ENCODE assay signal across 18 mouse cellular contexts in genomic region chr17:27851076-27851475, GRCm38 (mm10). TPM values are rescaled to one million over a fixed set of nuclear protein-coding genes. Genes with fewer than 3 reads are reported as not detected.
A peak's percentile ranks its signal among the peaks of the same experiment; 100 is the strongest.
DNase-seq lines count a peak whose midpoint lies in the region; ATAC-seq and TF ChIP-seq lines count a peak whose summit lies in the region.
"Had no signal": no experiment of that assay in that cellular context is flagged by ENCODE, and none has a peak within 500 bp of the region (broad histone marks: within the 10 kb centered on the region; RNA-seq: fewer than 3 reads in every experiment).

No protein-coding gene starts in this region.

- intact Hi-C loops in heart, postnatal 10 days (cut with DNase I) = no loop called here

- no peak overlapping the region for H3K4me3 ChIP-seq in heart, embryonic 10.5 days
- no peak overlapping the region for H3K4me3 ChIP-seq in CH12.LX (replicated peaks in 1 of 3; ENCODE audit: low read depth in 2 of 3, low read length in 2 of 3, poor library complexity in 1 of 3)
- no peak overlapping the region for H3K4me3 ChIP-seq in midbrain, embryonic 13.5 days (replicated peaks)
- H3K4me3 ChIP-seq: hindbrain, embryonic 12.5 days; intestine, embryonic 15.5 days; limb, embryonic 10.5 days; myocyte had no signal

- in situ Hi-C loops in CH12.LX (cut with MboI; ENCODE audit: low pct_ligation_motif_present, low pct_unique_long_range_greater_than_20kb, low sequenced_read_pairs) = no loop called here

- no peak for ATAC-seq in midbrain, embryonic 13.5 days
- ATAC-seq: activated CD4-positive, CD25-positive, alpha-beta regulatory T cell, adult 4 months; forebrain, postnatal 0 days; intestine, embryonic 15.5 days had no signal

- TF ChIP-seq RAD21 in CH12.LX (IDR thresholded peaks at IDR 0.05; ENCODE audit: low read depth, low read length) = no peak

- no peak for TF ChIP-seq POLR2A in CH12.LX (IDR thresholded peaks at IDR 0.05; ENCODE audit: low read depth, low read length)

- dilution Hi-C loops in CH12.LX (cut with MboI; ENCODE audit: extremely low pct_ligation_motif_present, extremely low pct_unique_long_range_greater_than_20kb, low sequenced_read_pairs) = no loop called here

- H3K4me1 ChIP-seq in heart, embryonic 10.5 days = peaks cover 9% of the 10 kb centered on the region; the same call in 1 of the 2 replicates
- H3K4me1 ChIP-seq in CH12.LX (ENCODE audit: control insufficient read depth in 1 of 2, insufficient read depth in 2 of 2) = peaks cover 4 to 11% of the 10 kb centered on the region in 2 experiments; a peak in 2 of 4 replicates
- no peaks in the 10 kb centered on the region for H3K4me1 ChIP-seq in midbrain, embryonic 13.5 days (replicated peaks)
- H3K4me1 ChIP-seq: hindbrain, embryonic 12.5 days; intestine, embryonic 15.5 days; limb, embryonic 10.5 days had no signal

- TF ChIP-seq EP300 in CH12.LX (IDR thresholded peaks at IDR 0.05; ENCODE audit: low read length) = no peak

- H3K27ac ChIP-seq in heart, embryonic 10.5 days = 0 out of 2 replicates have a peak overlapping the region, but pooled peaks have one; percentile 22
- H3K27ac ChIP-seq in CH12.LX (ENCODE audit: insufficient read depth, low read depth) = no peak overlapping the region
- H3K27ac ChIP-seq in midbrain, embryonic 13.5 days = no peak overlapping the region
- H3K27ac ChIP-seq: hindbrain, embryonic 12.5 days; intestine, embryonic 15.5 days; limb, embryonic 10.5 days had no signal

- DNase-seq in heart, embryonic 10.5 days (ENCODE audit: low spot score) = no peak
- DNase-seq in heart, adult 8-10 months (ENCODE audit: low spot score) = no peak
- peak; percentile 17 for DNase-seq in CH12.LX (ENCODE audit: extremely low read depth)
- peak; percentile 70 for DNase-seq in adrenal gland, postnatal 14 days
- peak; percentile 28 to 34 for DNase-seq in heart, postnatal 10 days
- DNase-seq in lung, adult 18-20 months = no peak
- DNase-seq: cerebellum, adult 11 months; embryo, embryonic 11 days; forebrain, postnatal 0 days; kidney, postnatal 14 days; lung, embryonic 14.5 days; thymus, adult 18-20 months had no signal

- H3K4me2 ChIP-seq in CH12.LX (ENCODE audit: insufficient read depth, low read depth, poor library complexity, severe bottlenecking) = no peak overlapping the region
- H3K4me2 ChIP-seq in midbrain, embryonic 13.5 days (replicated peaks) = no peak overlapping the region
- H3K4me2 ChIP-seq: hindbrain, embryonic 12.5 days; intestine, embryonic 15.5 days; lung, embryonic 14.5 days had no signal

- 38% methylated on average over 3 of the region's 3 CpGs for WGBS in heart, embryonic 10.5 days
- 87% methylated on average over 3 of the region's 3 CpGs for WGBS in midbrain, embryonic 13.5 days

- TF ChIP-seq CTCF in CH12.LX (conservative IDR thresholded peaks at IDR 0.05 in 1 of 2, IDR thresholded peaks at IDR 0.05 in 1 of 2; ENCODE audit: low read depth in 2 of 2, low read length in 2 of 2) = no peak

- no peaks in the 10 kb centered on the region for H3K27me3 ChIP-seq in heart, embryonic 10.5 days (ENCODE audit: insufficient read depth, poor library complexity, severe bottlenecking)
- H3K27me3 ChIP-seq in CH12.LX (replicated peaks) = no peaks in the 10 kb centered on the region
- H3K27me3 ChIP-seq in midbrain, embryonic 13.5 days = no peaks in the 10 kb centered on the region
- H3K27me3 ChIP-seq: hindbrain, embryonic 12.5 days; intestine, embryonic 15.5 days had no signal

- H3K36me3 ChIP-seq in heart, embryonic 10.5 days = peaks cover 79% of the 10 kb centered on the region
- H3K36me3 ChIP-seq in CH12.LX (replicated peaks in 1 of 2; ENCODE audit: control insufficient read depth in 1 of 2, insufficient read depth in 1 of 2, low read length in 1 of 2) = peaks cover 51 to 81% of the 10 kb centered on the region in 2 experiments
- peaks cover 81% of the 10 kb centered on the region for H3K36me3 ChIP-seq in midbrain, embryonic 13.5 days

- no peaks in the 10 kb centered on the region for H3K9me3 ChIP-seq in heart, embryonic 10.5 days
- no peaks in the 10 kb centered on the region for H3K9me3 ChIP-seq in CH12.LX (replicated peaks; ENCODE audit: low read length)
- no peaks in the 10 kb centered on the region for H3K9me3 ChIP-seq in midbrain, embryonic 13.5 days
- H3K9me3 ChIP-seq: hindbrain, embryonic 12.5 days; intestine, embryonic 15.5 days; limb, embryonic 10.5 days had no signal

- H3K9ac ChIP-seq in CH12.LX (ENCODE audit: insufficient read depth, low read depth) = no peak overlapping the region
- H3K9ac ChIP-seq in midbrain, embryonic 13.5 days (replicated peaks) = no peak overlapping the region
- H3K9ac ChIP-seq: forebrain, postnatal 0 days; hindbrain, embryonic 12.5 days; intestine, embryonic 15.5 days; lung, embryonic 14.5 days had no signal

- H3K79me2 ChIP-seq in CH12.LX (replicated peaks; ENCODE audit: control insufficient read depth, extremely low read depth, insufficient read depth, poor library complexity, severe bottlenecking) = no peaks in the 10 kb centered on the region; the same call in 1 of the 2 replicates

TF ChIP-seq in CH12.LX, 34 proteins besides CTCF, POLR2A, EP300 and RAD21:
- TF ChIP-seq GABPA (IDR thresholded peaks at IDR 0.05; ENCODE audit: insufficient replicate concordance, low read depth, low read length) (no peak), USF1 (IDR thresholded peaks at IDR 0.05; ENCODE audit: low read depth, low read length) (no peak), MEF2A (IDR thresholded peaks at IDR 0.05; ENCODE audit: borderline replicate concordance, low read depth, low read length) (peak; percentile 76)

RNA-seq across cellular contexts. Expression of gene Uhrf1bp1, which starts 5.2 kb away (rescaled TPM):
- polyA plus RNA-seq in heart, embryonic 10.5 days (2016; fragmentation: Nextera tagmentation; extraction: Ambion mirVana) = 5.0 and 6.2 TPM in 2 replicates
- total RNA-seq in heart, adult 8-10 months (2022) = 10 to 100 TPM; 15.6 to 19.5 (median 17.7) TPM
- total RNA-seq in CH12.LX (2012; rRNA removed) (9.8 and 13.1 TPM in 2 replicates), CH12.LX (2014; rRNA removed) (5.7 and 6.0 TPM in 2 replicates)
- 12.2 and 13.6 TPM in 2 replicates for polyA plus RNA-seq in CH12.LX (2012; ENCODE audit: insufficient read length, low read depth)
- total RNA-seq in adrenal gland, postnatal 14 days (2021) = 24.4 and 29.9 TPM in 2 replicates
- 10 to 100 TPM; 16.5 to 22.1 TPM for total RNA-seq in heart, postnatal 10 days (2021)
- 6.6 and 7.3 TPM in 2 replicates for polyA plus RNA-seq in midbrain, embryonic 13.5 days (2015; fragmentation: Nextera tagmentation; extraction: Ambion mirVana)

RNA-seq across cellular contexts. Expression of gene Snrpc, which starts 13.1 kb away (rescaled TPM):
- 266 and 331 TPM in 2 replicates for polyA plus RNA-seq in heart, embryonic 10.5 days (2016; fragmentation: Nextera tagmentation; extraction: Ambion mirVana)
- total RNA-seq in heart, adult 8-10 months (2022) = 10 to 100 TPM; 39.9 to 48.3 (median 47.0) TPM
- total RNA-seq in CH12.LX (2012; rRNA removed) (154 and 173 TPM in 2 replicates), CH12.LX (2014; rRNA removed) (165 and 171 TPM in 2 replicates)
- polyA plus RNA-seq in CH12.LX (2012; ENCODE audit: insufficient read length, low read depth) = 184 and 194 TPM in 2 replicates
- 93.1 and 94.6 TPM in 2 replicates for total RNA-seq in adrenal gland, postnatal 14 days (2021)
- 10 to 100 TPM; 82.0 to 85.1 TPM for total RNA-seq in heart, postnatal 10 days (2021)
- polyA plus RNA-seq in midbrain, embryonic 13.5 days (2015; fragmentation: Nextera tagmentation; extraction: Ambion mirVana) = 304 and 309 TPM in 2 replicates

RNA-seq across cellular contexts. Expression of gene D17Wsu92e, which starts 30.6 kb away (rescaled TPM):
- 11.9 and 17.2 TPM in 2 replicates for polyA plus RNA-seq in heart, embryonic 10.5 days (2016; fragmentation: Nextera tagmentation; extraction: Ambion mirVana)
- total RNA-seq in heart, adult 8-10 months (2022) = 100 to 1,000 TPM; 150 to 171 (median 156) TPM
- 44.2 and 46.4 TPM in 2 replicates for total RNA-seq in CH12.LX (2012; rRNA removed)
- total RNA-seq in CH12.LX (2014; rRNA removed) = 33.1 and 34.9 TPM in 2 replicates
- polyA plus RNA-seq in CH12.LX (2012; ENCODE audit: insufficient read length, low read depth) = 70.8 and 73.5 TPM in 2 replicates
- 142 and 151 TPM in 2 replicates for total RNA-seq in adrenal gland, postnatal 14 days (2021)
- 100 to 1,000 TPM; 109 to 112 TPM for total RNA-seq in heart, postnatal 10 days (2021)
- 9.6 and 9.7 TPM in 2 replicates for polyA plus RNA-seq in midbrain, embryonic 13.5 days (2015; fragmentation: Nextera tagmentation; extraction: Ambion mirVana)

RNA-seq across cellular contexts. Expression of gene Anks1, which starts 58.0 kb away (rescaled TPM):
- 9.2 and 10.4 TPM in 2 replicates for polyA plus RNA-seq in heart, embryonic 10.5 days (2016; fragmentation: Nextera tagmentation; extraction: Ambion mirVana)
- total RNA-seq in heart, adult 8-10 months (2022) = 10 to 100 TPM; 52.9 to 62.0 (median 57.6) TPM
- total RNA-seq in CH12.LX (2012; rRNA removed) (9.0 and 9.3 TPM in 2 replicates), CH12.LX (2014; rRNA removed) (5.1 and 5.8 TPM in 2 replicates)
- 8.2 and 9.3 TPM in 2 replicates for polyA plus RNA-seq in CH12.LX (2012; ENCODE audit: insufficient read length, low read depth)
- 25.7 and 31.8 TPM in 2 replicates for total RNA-seq in adrenal gland, postnatal 14 days (2021)
- 10 to 100 TPM; 64.7 to 68.0 TPM for total RNA-seq in heart, postnatal 10 days (2021)
- 67.3 and 70.5 TPM in 2 replicates for polyA plus RNA-seq in midbrain, embryonic 13.5 days (2015; fragmentation: Nextera tagmentation; extraction: Ambion mirVana)

RNA-seq across cellular contexts. Expression of gene Taf11, which starts 58.6 kb away (rescaled TPM):
- polyA plus RNA-seq in heart, embryonic 10.5 days (2016; fragmentation: Nextera tagmentation; extraction: Ambion mirVana) = 52.5 and 64.0 TPM in 2 replicates
- 10 to 100 TPM; 22.9 to 24.7 (median 23.4) TPM for total RNA-seq in heart, adult 8-10 months (2022)
- total RNA-seq in CH12.LX (2012; rRNA removed) = 36.9 and 45.9 TPM in 2 replicates
- total RNA-seq in CH12.LX (2014; rRNA removed) = 41.1 and 44.0 TPM in 2 replicates
- polyA plus RNA-seq in CH12.LX (2012; ENCODE audit: insufficient read length, low read depth) = 70.9 and 74.7 TPM in 2 replicates
- 26.2 and 28.4 TPM in 2 replicates for total RNA-seq in adrenal gland, postnatal 14 days (2021)
- total RNA-seq in heart, postnatal 10 days (2021) = 10 to 100 TPM; 24.0 to 24.3 TPM
- polyA plus RNA-seq in midbrain, embryonic 13.5 days (2015; fragmentation: Nextera tagmentation; extraction: Ambion mirVana) = 86.0 and 87.8 TPM in 2 replicates

Comparison
In these comparisons a context has a peak if more than half of its experiments do, and no peak if none do; other contexts are left out.
1. DNase-seq: peak in CH12.LX (single experiment), adrenal gland, postnatal 14 days (single experiment) and heart, postnatal 10 days (2 of 2); none in heart, embryonic 10.5 days (single experiment), heart, adult 8-10 months (single experiment) and lung, adult 18-20 months (0 of 2).